Mouse (Mus musculus) thymus, adult 2 months (tissue): Measurements from ENCODE around the gene Rcan2.

Source experiments
- CTCF ChIP-seq: fragments of 200-500 bp; IDR thresholded peaks from 2 replicates; pipeline ENCODE4 v1.5.1; 2012; ENCODE audit warnings: mild to moderate bottlenecking, control low read depth, low read length, moderate library complexity, borderline replicate concordance; ENCODE audit not compliant: control insufficient read depth, poor library complexity, insufficient read depth; ENCODE audit errors: extremely low read depth
- POLR2A ChIP-seq: fragments of 200-500 bp; IDR thresholded peaks from 2 replicates; pipeline ENCODE4 v1.6.1; 2012; ENCODE audit warnings: mild to moderate bottlenecking, low read length, control low read depth, moderate library complexity; ENCODE audit not compliant: control insufficient read depth, poor library complexity, insufficient read depth; ENCODE audit errors: extremely low read depth

DNA sequence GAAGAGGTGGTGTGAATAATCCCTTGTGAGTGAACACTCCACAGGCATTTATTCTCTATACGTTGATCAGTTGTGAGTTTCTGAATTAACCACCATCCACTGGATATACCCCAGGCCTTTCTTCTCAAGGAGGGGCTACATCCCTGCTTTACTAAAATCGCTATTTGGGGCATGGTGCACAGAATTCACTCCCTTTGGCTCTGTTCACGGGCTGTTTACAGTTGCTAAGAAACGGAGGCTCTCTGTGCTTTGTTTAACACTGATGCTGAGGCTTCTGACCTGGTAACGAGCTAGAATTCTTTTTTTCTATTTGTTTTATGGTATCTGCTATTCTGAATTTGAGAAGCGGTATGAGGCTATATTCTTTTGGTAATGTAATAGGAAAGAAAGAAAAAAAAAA, 224.8 kb downstream of the Rcan2 start:
- no peak for TF ChIP-seq POLR2A
- TF ChIP-seq CTCF: no peak
